Mouse (Mus musculus): ENCODE data around the gene Tmem132c.

- TF ChIP-seq CTCF (IDR thresholded peaks at IDR 0.05; ENCODE audit: low read depth) = no peak
- no peak for TF ChIP-seq EP300 (IDR thresholded peaks at IDR 0.05; ENCODE audit: low read depth)
Measured at GRCm38 (mm10) chr5:127299010-127299409, 57.4 kb downstream of the Tmem132c start.

Data from liver, embryonic 14.5 days (tissue).